Mouse (Mus musculus): ENCODE measurements around the gene Tmed6.
"Not testable (repeated sequence)": the region's sequence is repeated elsewhere in the genome, so short reads cannot be mapped to it uniquely, and the experiment has no call there.

Gene Tmed6

DNA sequence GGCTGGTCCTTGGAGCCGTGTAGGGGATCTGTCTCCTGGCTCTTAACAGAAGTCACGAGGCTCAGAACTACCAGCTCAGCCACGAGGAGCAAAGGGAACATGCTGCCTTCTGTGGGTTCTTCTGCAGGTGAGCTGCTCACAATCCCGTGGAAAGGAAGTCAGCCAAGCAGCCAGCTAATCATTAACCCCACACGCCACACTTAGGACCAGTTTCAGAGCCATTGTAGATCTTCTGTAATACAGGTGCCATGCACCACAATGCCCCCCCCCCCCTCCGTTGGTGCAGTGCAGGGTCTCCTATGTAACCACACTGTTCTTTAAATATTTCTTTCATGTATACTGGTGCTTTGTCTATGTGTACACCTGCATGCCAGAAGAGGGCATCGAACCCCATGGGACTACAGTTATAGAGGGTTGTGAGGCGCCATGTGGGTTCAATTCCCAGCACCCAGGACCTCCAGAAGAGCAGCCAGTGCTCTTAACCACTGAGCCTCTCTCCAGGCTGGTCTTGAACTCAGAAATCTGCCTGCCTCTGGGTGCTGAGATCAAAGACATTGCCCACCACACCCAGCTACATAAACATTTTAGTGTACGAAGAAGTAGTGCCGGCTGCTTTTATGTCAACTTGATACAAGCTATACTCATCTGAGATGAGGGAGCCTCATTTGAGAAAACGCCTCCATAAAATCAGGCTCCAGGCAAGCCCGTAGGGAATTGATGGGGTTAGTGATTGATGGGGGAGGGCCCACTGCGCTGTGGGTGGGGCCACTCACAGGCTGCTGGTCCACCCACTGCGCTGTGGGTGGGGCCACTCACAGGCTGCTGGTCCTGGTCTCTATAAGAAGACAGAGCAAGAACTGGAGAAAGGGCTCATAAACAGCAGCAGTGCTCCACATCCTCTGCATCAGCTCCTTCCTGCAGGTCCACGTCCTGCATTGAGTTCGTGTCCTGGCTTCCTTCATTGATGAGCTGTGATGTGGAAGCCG is at the start of gene Tmed6:
TSS of gene Tmed6 (minus strand) at position 134 of the 986 bp plus-strand sequence.
- DNase-seq, result peak; percentile 67

- no peak for DNase-seq
Measured at GRCm38 (mm10) chr8:107115008-107115320, 49.5 kb upstream of the Tmed6 start.

DNA sequence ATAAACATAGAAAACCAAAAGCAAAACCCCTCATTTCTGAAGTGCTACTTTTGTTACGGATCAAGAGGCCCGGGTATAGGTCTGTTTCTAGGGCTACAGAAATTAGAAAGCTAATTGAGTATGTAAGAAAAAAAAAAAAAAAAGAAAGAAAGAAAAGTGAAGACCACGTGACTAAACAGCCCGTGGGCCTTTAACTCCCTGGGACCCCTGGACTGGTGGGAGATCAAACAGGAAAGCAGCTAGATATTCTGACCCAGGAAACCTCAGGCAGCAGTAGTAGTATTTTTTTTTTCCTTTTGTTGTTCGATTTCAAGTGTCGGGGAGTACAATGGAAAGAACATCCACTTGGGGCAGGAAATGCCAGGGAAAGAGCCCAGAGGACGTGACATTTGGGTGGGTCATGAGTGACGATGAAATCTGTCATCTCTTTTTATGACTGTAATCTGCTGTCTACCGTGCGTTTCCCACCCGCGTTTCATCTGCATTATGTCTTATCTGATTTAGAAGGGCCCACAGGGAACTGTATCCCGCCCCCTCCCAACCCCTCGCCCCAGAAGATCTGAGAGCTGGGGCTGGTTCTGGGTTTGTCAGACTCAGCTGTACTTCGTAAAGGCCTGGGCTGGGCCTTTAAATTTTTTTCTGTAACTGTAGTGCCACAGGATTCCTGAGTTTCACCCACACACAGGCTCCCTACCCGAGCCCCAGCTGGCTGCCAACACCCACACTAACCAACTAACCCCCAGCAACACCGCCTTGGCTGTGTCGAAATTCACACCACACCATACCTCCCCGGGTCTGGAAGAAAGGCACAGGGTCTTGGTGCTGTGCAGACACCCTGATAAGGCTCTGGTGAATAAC is 48.9 kb upstream of the Tmed6 start:
- no peak for DNase-seq

- DNase-seq, result no peak
Measured at GRCm38 (mm10) chr8:107113209-107113608, 47.8 kb upstream of the Tmed6 start.

DNA sequence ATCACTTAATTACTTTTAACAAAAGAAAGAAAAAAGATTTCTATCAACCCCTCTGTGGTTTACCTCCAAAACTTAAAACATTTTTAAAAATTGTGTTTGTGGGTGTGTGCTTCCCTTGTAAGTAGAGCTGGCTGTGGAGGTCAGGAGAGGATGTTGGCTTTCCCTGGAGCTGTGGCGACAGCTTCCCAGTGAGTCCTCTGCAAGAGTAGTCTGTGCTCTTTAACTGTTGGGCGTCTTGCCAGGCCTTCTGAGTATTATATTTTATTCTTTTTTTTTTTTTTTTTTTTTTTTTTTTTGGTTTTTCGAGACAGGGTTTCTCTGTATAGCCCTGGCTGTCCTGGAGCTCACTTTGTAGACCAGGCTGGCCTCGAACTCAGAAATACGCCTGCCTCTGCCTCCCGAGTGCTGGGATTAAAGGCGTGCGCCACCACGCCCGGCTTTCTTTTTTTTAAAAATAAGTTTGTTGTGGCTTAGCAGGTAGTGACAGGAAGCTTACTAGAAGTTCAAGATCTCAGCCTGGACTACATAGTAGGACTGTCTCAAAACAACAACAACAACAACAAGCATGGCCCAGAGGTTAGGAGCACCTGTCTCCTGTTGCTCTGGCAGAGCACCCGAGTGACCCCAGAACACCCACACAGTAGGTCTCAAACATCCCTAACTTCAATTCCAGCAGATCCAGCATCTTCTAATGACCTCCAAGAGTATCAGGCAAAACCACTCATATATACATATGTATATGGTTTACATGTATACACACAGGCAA is 46.1 kb upstream of the Tmed6 start:
- DNase-seq, result no peak

- DNase-seq, result no peak
Measured at GRCm38 (mm10) chr8:107110629-107111330, 45.3 kb upstream of the Tmed6 start.

DNA sequence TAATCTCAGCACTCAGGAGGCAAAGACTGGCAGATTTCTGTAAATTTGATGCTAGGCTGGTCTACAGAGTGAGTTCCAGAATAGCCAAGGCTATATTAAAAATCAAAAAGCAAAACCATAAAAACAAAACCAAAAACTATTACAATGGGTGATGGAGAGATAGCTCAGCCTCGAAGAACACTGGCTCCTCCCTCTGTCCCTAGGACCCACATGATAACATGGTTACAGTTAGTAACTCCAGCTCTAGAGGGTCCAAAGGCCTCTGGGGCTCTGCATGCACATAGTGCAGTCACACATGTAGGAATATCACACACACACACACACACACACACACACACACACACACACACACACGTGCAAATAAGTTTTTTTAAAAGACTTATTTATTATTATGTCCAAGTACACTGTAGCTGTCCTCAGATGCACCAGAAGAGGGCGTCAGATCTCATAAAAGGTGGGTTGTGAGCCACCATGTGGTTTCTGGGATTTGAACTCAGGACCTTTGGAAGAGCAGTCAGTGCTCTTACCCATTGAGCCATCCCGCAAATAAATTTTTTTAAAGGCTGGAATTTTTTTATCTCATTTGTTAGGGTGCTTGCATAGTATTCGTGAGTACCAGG is 44.5 kb upstream of the Tmed6 start:
- no peak for DNase-seq

DNA sequence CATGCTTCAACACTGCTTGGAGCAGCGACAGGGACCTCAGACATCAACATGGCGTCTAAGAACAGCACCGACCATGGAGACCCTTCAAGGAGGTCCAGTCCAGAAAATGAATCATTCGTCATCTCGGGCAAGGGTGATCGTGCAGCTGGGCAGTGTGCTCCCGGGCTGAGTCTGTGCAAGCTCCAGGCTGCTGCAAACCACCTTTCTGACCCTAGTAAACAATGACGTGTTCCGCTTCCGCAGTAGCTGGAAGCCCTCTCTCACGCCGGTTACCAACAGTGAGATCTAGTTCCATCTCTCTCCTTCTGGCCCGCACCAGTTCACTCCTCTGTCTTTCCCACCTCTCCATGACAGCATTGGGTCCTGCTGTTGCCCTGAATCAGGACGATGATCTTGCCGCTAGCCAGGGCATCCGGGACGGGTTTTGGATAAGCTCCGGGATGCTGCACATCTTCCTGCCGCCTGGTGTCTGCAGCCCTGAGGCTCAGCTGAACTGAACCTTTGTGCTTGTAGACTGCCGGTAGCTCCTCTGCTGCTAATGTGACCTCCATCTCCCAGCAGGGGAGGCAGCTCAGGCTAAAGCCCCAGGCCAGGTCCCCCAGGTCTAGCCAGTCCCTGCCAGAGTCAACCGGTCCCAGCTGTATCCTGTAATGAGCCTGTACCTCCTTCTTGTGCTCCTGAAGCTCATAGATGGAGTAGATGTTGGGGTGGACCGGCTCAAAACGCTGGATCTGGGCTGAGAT is 43.7 kb upstream of the Tmed6 start:
- no peak for DNase-seq

DNA sequence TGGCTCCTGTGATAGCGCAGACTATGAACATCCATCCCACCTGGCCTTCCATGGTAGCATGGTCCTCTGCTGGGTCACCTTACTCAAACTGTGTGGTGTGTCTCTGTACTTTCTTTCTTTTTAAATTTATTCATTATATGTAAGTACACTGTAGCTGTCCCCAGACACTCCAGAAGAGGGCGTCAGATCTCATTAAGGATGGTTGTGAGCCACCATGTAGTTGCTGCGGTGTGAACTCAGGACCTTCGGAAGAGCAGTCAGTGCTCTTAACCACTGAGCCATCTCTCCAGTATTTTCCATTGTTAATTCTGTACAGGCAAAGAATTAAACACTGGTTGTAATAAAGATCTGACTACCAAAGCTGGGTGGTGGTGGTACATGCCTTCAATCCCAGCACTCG is 42.6 kb upstream of the Tmed6 start:
- not testable (repeated sequence) for DNase-seq

DNA sequence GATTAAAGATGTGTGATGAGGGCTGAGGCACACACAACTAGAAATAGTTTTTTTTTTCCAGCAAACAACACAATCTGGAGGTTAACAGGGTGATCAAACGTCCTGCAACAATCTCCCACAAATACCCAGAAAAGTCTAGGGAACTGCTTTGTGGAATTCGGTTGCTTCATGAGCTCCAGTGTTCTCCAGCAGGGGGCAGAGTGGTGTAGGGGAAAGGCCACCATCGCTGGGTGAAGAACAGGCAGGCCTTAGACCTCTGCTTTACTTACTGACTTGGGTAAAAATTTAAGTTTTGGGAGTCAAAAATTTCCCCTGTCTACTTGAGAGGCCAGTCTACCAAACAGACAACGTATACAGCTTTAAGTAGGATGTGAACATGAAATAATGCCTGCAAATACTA is 39.1 kb upstream of the Tmed6 start:
- DNase-seq, result peak; percentile 75 to 79

- no peak for DNase-seq
Measured at GRCm38 (mm10) chr8:107100635-107101034, 35.2 kb upstream of the Tmed6 start.

DNA sequence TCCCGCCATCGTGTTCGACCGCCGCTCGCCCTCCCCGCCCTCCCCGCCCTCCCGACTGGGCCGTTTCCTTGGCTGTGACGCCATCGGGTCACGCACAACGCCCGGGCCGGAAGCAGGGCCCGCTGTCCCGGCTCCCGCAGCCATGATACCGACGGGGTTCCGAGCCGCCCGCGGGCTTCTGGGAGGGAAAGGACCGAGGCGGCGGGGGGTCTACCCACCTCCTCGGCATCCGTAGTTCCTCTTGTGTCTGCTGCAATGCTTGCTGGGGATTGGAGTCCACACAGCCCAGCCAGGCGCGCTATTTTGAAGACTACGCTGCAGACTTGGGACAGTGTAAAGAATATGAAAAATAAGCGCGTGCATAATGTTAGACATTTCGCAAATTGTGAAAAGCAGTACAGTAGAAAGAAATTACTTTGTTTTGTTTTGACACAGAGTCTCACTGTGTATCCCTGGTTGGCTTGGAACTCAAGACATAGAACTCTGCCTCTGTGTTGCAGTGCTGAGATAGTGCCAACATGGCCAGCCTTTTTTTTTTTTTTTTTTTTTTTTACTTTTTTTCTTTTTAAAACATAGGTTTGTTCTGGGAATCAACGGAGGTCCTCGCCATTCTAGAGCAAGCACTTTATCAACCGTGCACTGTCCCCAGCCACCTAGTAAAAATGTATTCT is 31.1 kb upstream of the Tmed6 start, which contains the start of gene Terf2:
TSS of gene Terf2 (minus strand) at position 182 of the 671 bp plus-strand sequence.
- DNase-seq, result peak; percentile 92 to 95

GRCm38 (mm10) chr8:107095717-107096365 is 30.4 kb upstream of the Tmed6 start:
- DNase-seq, result peak in 1 of 2 experiments; percentile 74

GRCm38 (mm10) chr8:107090531-107090930 is 25.1 kb upstream of the Tmed6 start:
- DNase-seq, result no peak

DNA sequence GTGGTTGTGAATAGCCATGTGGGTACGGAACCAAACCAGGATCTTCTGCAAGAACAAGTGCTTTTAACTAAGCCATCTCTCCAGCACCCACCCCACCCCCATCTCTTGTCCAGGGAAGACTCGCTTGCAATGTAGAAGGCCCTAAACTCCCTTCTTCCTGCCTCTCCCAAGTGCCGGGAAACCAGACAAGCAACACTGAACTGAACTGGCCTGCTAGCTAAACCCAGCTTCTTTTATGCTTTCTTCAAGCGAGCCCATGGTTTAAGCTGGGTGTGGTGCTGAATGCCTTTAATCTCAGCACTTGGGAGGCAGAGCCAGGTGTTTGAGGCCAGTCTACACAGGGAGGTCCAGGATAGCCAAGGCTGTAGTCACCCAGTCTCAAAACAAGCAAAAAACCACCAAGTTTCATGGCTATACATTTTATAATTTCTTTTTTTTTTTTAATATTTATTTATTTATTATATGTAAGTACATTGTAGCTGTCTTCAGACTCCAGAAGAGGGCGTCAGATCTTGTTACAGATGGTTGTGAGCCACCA is 23.2 kb upstream of the Tmed6 start:
- no peak for DNase-seq

DNA sequence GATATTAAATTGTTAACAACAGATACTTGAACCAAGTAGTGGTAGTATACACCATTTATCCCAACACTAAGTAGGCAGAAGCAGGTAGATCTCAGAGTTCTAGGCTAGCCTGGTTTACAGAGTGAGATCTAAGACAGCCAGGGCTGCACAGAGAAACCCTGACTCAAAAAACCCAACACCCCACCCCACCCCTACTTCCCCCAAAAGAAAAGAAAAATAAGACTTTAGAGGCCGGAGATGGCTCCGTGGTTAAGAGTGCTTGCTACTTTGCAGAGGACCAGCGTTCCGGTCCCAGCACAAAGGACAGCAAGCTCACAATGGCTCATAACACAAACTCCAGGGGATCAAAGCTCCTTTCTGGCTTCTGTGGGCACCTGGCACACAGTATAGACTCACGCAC is 20.6 kb upstream of the Tmed6 start:
- no peak for DNase-seq

DNA sequence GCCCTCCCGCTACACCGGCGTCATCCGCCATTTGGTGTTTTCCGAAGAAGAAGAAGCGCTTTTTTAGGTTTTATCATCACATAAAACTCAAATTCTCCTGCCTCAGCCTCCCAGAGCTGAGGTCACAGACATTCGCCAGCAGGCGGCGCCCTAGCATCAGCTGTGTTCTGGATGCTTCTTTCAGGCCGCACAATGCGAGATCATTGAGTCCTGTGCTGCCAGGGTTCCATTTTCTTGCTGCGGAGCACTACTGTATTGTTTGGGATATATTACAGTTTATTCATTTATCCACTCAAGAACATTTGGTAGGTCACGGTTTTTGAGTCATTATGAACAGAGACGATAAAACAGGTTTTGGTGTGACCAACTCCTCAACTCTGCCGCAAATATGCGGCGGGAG is 19.9 kb upstream of the Tmed6 start:
- peak; percentile 64 for DNase-seq

DNA sequence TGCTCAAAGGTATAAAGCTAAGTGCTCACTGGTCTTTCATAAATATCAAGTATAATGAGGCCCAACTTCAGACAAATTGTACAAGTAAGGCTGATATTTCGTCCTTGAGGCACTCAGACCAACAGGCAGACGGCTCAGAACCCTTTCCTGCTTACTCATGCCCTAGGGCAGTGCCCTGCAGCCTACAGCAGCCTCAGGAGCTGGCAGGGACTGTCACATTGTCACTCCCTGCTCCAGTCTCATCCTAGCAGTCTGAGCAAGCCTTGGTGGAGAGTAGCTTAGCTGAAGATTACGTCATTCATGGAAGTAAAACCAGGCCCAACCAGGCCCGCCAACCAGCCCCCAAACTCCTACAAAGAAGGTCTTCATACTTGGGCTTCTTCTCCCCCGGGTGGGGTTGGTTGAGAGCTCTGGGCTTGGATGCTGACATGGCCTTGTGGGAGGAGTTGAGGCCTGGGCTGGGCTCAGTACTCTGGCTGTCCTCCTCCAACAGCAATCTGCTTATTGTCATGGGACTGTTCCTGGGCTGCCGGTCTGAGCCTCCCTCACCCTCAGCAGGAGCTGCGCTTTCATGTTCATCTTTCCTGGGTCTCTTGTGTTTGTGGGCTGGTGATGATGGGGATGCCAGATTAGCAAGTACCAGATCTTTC is 10.9 kb upstream of the Tmed6 start:
- DNase-seq, result no peak

- no peak for DNase-seq
Measured at GRCm38 (mm10) chr8:107074128-107074527, 8.7 kb upstream of the Tmed6 start.
